Mouse (Mus musculus): Measurements from ENCODE around the gene Aim2. TPM values are rescaled to one million over a fixed set of nuclear protein-coding genes. Genes with fewer than 3 reads are reported as not detected.
"Not testable (repeated sequence)": the region's sequence is repeated elsewhere in the genome, so short reads cannot be mapped to it uniquely, and the experiment has no call there.

The Aim2 gene
- polyA plus RNA-seq, 1 experiment from 2014 or later: 2.5 TPM

GRCm38 (mm10) chr1:173437161-173437953, 86.7 kb downstream of the Aim2 start:
- 67% methylated on average over 6 of the region's 6 CpGs for WGBS
- ATAC-seq (ENCODE audit: insufficient number of reproducible peaks, low FRiP score, low TSS enrichment, low read depth): no peak
- Histone ChIP-seq H3K36me3 (no peaks in the 10 kb centered on the region), H3K9ac (no peak overlapping the region), H3K9me3 (replicated peaks) (no peaks in the 10 kb centered on the region), H3K4me3 (replicated peaks) (no peak overlapping the region), H3K27ac (replicated peaks) (no peak overlapping the region), H3K4me2 (replicated peaks) (no peak overlapping the region), H3K4me1 (no peaks in the 10 kb centered on the region), H3K27me3 (no peaks in the 10 kb centered on the region)

DNA sequence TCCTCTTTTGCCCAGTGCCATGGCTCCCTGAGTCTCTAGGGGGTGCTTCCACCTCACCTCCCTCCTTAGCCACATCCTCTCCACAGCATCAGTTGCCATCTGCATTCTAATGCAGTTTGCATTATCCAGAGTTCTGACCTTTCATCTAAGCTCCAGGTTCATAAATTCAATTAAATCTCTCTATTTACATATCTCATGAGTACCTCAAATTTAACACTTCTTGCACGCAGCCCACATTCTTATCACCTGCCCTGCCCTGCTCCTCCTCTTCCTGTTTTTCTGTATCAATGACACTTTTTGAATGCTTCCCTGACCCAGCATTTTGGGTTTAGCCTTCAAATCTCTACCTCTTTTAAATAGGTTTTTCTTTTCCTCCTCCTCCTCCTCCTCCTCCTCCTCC, 90.0 kb downstream of the Aim2 start:
- H3K4me3 ChIP-seq (replicated peaks): no peak overlapping the region
- H3K9me3 ChIP-seq (replicated peaks): no peaks in the 10 kb centered on the region
- H3K27me3 ChIP-seq: no peaks in the 10 kb centered on the region
- no peaks in the 10 kb centered on the region for H3K36me3 ChIP-seq
- H3K4me2 ChIP-seq (replicated peaks): no peak overlapping the region
- no peak overlapping the region for H3K9ac ChIP-seq
- no peak for ATAC-seq (ENCODE audit: insufficient number of reproducible peaks, low FRiP score, low TSS enrichment, low read depth)
- WGBS: 78% methylated on average over 1 of the region's 1 CpGs
- H3K4me1 ChIP-seq: no peaks in the 10 kb centered on the region
- H3K27ac ChIP-seq (replicated peaks): no peak overlapping the region

- Histone ChIP-seq H3K27ac (replicated peaks) (no peak overlapping the region), H3K9me3 (replicated peaks) (no peaks in the 10 kb centered on the region), H3K4me3 (replicated peaks) (no peak overlapping the region), H3K4me1 (no peaks in the 10 kb centered on the region), H3K9ac (no peak overlapping the region), H3K27me3 (no peaks in the 10 kb centered on the region), H3K36me3 (no peaks in the 10 kb centered on the region), H3K4me2 (replicated peaks) (no peak overlapping the region)
- ATAC-seq (ENCODE audit: insufficient number of reproducible peaks, low FRiP score, low TSS enrichment, low read depth): no peak
- WGBS: 66% methylated on average over 4 of the region's 4 CpGs
Observed at GRCm38 (mm10) chr1:173441210-173441609, 90.5 kb downstream of the Aim2 start.

- Histone ChIP-seq H3K27me3 (no peaks in the 10 kb centered on the region), H3K4me2 (replicated peaks) (no peak overlapping the region)
Observed at GRCm38 (mm10) chr1:173443061-173443460, 92.4 kb downstream of the Aim2 start.

DNA sequence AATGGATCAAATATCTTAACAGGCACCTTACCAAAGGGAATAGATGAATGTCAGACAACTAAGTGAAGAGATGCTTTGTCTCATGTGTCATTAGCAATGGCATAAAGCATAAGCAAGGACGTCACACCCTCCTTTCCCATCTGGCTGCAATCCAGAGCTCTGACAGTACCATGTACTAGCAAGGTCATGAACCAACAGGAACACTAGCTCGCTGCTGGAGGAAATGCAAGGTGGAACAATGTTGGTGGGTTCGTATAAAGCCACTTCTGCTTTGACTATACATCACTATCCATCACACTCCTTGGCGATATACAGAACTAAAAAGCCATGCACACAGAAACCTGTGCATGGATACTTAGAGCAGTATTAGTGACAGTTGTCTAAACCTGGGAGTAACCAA, 96.4 kb downstream of the Aim2 start:
- no peak overlapping the region for H3K27ac ChIP-seq (replicated peaks)
- no peaks in the 10 kb centered on the region for H3K4me1 ChIP-seq
- no peak overlapping the region for H3K9ac ChIP-seq
- 64% methylated on average over 4 of the region's 4 CpGs for WGBS
- H3K4me2 ChIP-seq (replicated peaks): no peak overlapping the region
- H3K9me3 ChIP-seq (replicated peaks): no peaks in the 10 kb centered on the region
- no peaks in the 10 kb centered on the region for H3K36me3 ChIP-seq
- H3K4me3 ChIP-seq (replicated peaks): no peak overlapping the region
- ATAC-seq (ENCODE audit: insufficient number of reproducible peaks, low FRiP score, low TSS enrichment, low read depth): no peak
- no peaks in the 10 kb centered on the region for H3K27me3 ChIP-seq

More at GRCm38 (mm10) chr1:173443061-173443460, 92.4 kb downstream of the Aim2 start:
- WGBS: 54% methylated on average over 1 of the region's 1 CpGs
- no peak overlapping the region for H3K27ac ChIP-seq (replicated peaks)
- H3K4me3 ChIP-seq (replicated peaks): no peak overlapping the region
- no peak overlapping the region for H3K9ac ChIP-seq
- ATAC-seq (ENCODE audit: insufficient number of reproducible peaks, low FRiP score, low TSS enrichment, low read depth): no peak
- H3K4me1 ChIP-seq: no peaks in the 10 kb centered on the region
- H3K9me3 ChIP-seq (replicated peaks): no peaks in the 10 kb centered on the region
- H3K36me3 ChIP-seq: no peaks in the 10 kb centered on the region

DNA sequence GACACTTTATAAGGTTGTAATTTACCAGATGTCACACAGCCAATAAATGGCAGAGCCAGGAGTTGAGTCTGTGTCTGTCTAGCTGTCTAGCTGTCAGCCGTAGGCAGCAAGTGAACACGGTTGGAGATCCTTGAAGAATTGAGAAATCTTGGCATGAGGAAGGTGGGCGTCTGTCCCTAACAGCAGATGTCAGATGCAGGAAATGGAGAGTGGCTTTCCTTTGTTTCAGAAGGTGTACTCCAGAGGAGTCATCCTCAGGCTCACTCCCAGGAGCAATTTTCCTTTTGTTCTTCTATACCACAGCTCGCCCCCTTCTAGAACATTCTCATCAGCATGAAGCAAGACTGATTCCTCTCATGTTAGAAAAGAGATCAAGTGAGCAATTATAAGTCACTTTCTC, 99.9 kb downstream of the Aim2 start:
- H3K9ac ChIP-seq: no peak overlapping the region
- no peaks in the 10 kb centered on the region for H3K27me3 ChIP-seq

DNA sequence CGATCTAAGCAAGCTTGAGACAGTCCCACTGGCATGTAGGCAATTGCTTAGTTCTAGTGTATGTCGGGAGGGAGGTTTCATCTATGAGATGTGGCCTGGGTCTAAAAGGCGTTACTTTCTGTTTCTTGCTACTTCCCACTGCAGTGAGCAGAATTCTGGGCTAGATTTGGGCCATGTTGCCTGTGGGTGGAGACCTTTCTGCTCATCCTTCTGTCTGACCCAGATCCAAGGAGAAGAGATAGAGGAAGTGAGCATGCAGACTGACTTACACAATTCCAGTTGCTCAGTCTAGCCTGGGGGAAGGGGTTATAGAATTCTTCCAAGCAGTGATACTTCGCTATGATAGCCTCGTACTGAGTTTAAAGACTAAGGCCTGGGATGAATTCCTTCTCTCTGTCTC, 101.0 kb downstream of the Aim2 start:
- 81% methylated on average over 5 of the region's 5 CpGs for WGBS
- Histone ChIP-seq H3K4me2 (replicated peaks) (no peak overlapping the region), H3K9ac (no peak overlapping the region), H3K27me3 (no peaks in the 10 kb centered on the region), H3K4me3 (replicated peaks) (no peak overlapping the region), H3K27ac (replicated peaks) (no peak overlapping the region), H3K4me1 (no peaks in the 10 kb centered on the region), H3K36me3 (no peaks in the 10 kb centered on the region), H3K9me3 (replicated peaks) (no peaks in the 10 kb centered on the region)
- ATAC-seq (ENCODE audit: insufficient number of reproducible peaks, low FRiP score, low TSS enrichment, low read depth): no peak

More for the DNA sequence above, 99.9 kb downstream of the Aim2 start:
- WGBS: 81% methylated on average over 4 of the region's 4 CpGs
- H3K9me3 ChIP-seq (replicated peaks): no peaks in the 10 kb centered on the region
- H3K36me3 ChIP-seq: no peaks in the 10 kb centered on the region
- no peak for ATAC-seq (ENCODE audit: insufficient number of reproducible peaks, low FRiP score, low TSS enrichment, low read depth)
- H3K4me2 ChIP-seq (replicated peaks): no peak overlapping the region
- H3K4me1 ChIP-seq: no peaks in the 10 kb centered on the region
- H3K27ac ChIP-seq (replicated peaks): no peak overlapping the region
- H3K4me3 ChIP-seq (replicated peaks): no peak overlapping the region

GRCm38 (mm10) chr1:173456139-173456754, 105.6 kb downstream of the Aim2 start:
- Histone ChIP-seq H3K4me2 (replicated peaks) (no peak overlapping the region), H3K9me3 (replicated peaks) (no peaks in the 10 kb centered on the region), H3K27me3 (no peaks in the 10 kb centered on the region), H3K4me1 (no peaks in the 10 kb centered on the region), H3K9ac (no peak overlapping the region), H3K27ac (replicated peaks) (no peak overlapping the region), H3K36me3 (no peaks in the 10 kb centered on the region), H3K4me3 (replicated peaks) (no peak overlapping the region)
- ATAC-seq (ENCODE audit: insufficient number of reproducible peaks, low FRiP score, low TSS enrichment, low read depth): no peak
- 45% methylated on average over 7 of the region's 7 CpGs for WGBS

- no peak for ATAC-seq (ENCODE audit: insufficient number of reproducible peaks, low FRiP score, low TSS enrichment, low read depth)
- no peak overlapping the region for H3K9ac ChIP-seq
- WGBS: 83% methylated on average over 5 of the region's 5 CpGs
Observed at GRCm38 (mm10) chr1:173456761-173457160, 106.1 kb downstream of the Aim2 start.

GRCm38 (mm10) chr1:173480399-173481181, 129.9 kb downstream of the Aim2 start:
- H3K4me1 ChIP-seq; ATAC-seq (ENCODE audit: insufficient number of reproducible peaks, low FRiP score, low TSS enrichment, low read depth): not testable (repeated sequence)
- WGBS: 80% methylated on average over 5 of the region's 5 CpGs

More at GRCm38 (mm10) chr1:173456761-173457160, 106.1 kb downstream of the Aim2 start:
- Histone ChIP-seq H3K4me1 (no peaks in the 10 kb centered on the region), H3K9me3 (replicated peaks) (no peaks in the 10 kb centered on the region), H3K4me3 (replicated peaks) (no peak overlapping the region), H3K27ac (replicated peaks) (no peak overlapping the region), H3K27me3 (no peaks in the 10 kb centered on the region), H3K4me2 (replicated peaks) (no peak overlapping the region), H3K36me3 (no peaks in the 10 kb centered on the region)

DNA sequence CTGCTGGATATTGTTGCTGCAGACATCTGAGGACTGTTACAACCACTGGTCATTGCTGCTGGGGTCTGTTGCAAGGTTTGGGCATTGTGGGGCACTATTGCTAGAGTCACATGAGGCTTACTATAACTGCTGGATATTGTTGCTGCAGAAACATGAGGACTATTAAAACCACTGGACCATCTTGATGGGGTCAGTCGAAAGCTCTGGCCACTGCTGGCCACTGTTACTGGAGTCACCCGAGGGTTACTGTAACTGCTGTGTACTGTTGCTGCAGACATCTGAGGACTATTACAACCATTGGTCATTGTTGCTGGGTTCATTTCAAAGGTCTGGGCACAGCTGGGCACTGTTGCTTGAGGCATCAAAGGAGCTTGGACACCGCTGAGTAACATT, 130.5 kb downstream of the Aim2 start:
- H3K27ac ChIP-seq (replicated peaks); H3K9me3 ChIP-seq (replicated peaks); H3K9ac ChIP-seq; H3K27me3 ChIP-seq; ATAC-seq (ENCODE audit: insufficient number of reproducible peaks, low FRiP score, low TSS enrichment, low read depth); H3K36me3 ChIP-seq; H3K4me2 ChIP-seq (replicated peaks); H3K4me3 ChIP-seq (replicated peaks); H3K4me1 ChIP-seq: not testable (repeated sequence)
- 79% methylated on average over 3 of the region's 3 CpGs for WGBS

More at GRCm38 (mm10) chr1:173480399-173481181, 129.9 kb downstream of the Aim2 start:
- H3K4me3 ChIP-seq (replicated peaks); H3K9me3 ChIP-seq (replicated peaks); H3K27me3 ChIP-seq; H3K9ac ChIP-seq; H3K4me2 ChIP-seq (replicated peaks); H3K36me3 ChIP-seq; H3K27ac ChIP-seq (replicated peaks): not testable (repeated sequence)
